Mouse (Mus musculus) testis, adult 2 months (tissue): ENCODE measurements at regions not wholly inside any gene's neighbourhood (a gene's known extent, or its start where the extent isn't known, plus 50 kb on each side); places are given as distances from the start of the nearest gene placed in this dataset.

Experiments used
- H3K27ac ChIP-seq: fragments of 200-500 bp; 2 replicates; pipeline ENCODE4 v1.5.1; 2012; ENCODE audit warnings: low read depth, low read length; ENCODE audit not compliant: control insufficient read depth, insufficient read depth
- H3K27me3 ChIP-seq: fragments of 200-500 bp; 2 replicates; pipeline ENCODE4 v1.6.1; 2012; ENCODE audit warnings: mild to moderate bottlenecking, low read length, moderate library complexity; ENCODE audit not compliant: control insufficient read depth, insufficient read depth
- H3K36me3 ChIP-seq: fragments of 200-500 bp; 2 replicates; pipeline ENCODE4 v1.6.1; 2012; ENCODE audit warnings: mild to moderate bottlenecking, low read length; ENCODE audit not compliant: control insufficient read depth, insufficient read depth
- H3K4me1 ChIP-seq: fragments of 200-500 bp; 2 replicates; pipeline ENCODE4 v1.6.1; 2012; ENCODE audit warnings: low read length; ENCODE audit not compliant: control insufficient read depth, insufficient read depth
- H3K4me3 ChIP-seq: fragments of 200-500 bp; 2 replicates; pipeline ENCODE4 v1.5.1; 2012; ENCODE audit warnings: low read depth, mild to moderate bottlenecking, low read length, moderate library complexity, mixed read lengths; ENCODE audit not compliant: control insufficient read depth
- CTCF ChIP-seq: fragments of 200-500 bp; IDR thresholded peaks from 2 replicates; pipeline ENCODE4 v1.5.1; 2012; ENCODE audit warnings: low read depth, mild to moderate bottlenecking, inconsistent platforms, low read length, moderate library complexity; ENCODE audit not compliant: control insufficient read depth, insufficient read depth, insufficient replicate concordance
- POLR2A ChIP-seq: fragments of 200-500 bp; IDR thresholded peaks from 2 replicates; pipeline ENCODE4 v1.6.1; 2012; ENCODE audit warnings: low read depth, mild to moderate bottlenecking, inconsistent platforms, low read length, moderate library complexity; ENCODE audit not compliant: control insufficient read depth

GRCm38 (mm10) chr15:64471597-64471996, 345.9 kb upstream of the Gm21798 start:
- Histone ChIP-seq H3K27me3 (no peaks in the 10 kb centered on the region), H3K36me3 (no peaks in the 10 kb centered on the region), H3K4me1 (no peaks in the 10 kb centered on the region), H3K4me3 (no peak overlapping the region), H3K27ac (no peak overlapping the region)
- no peak for TF ChIP-seq CTCF
- no peak for TF ChIP-seq POLR2A

GRCm38 (mm10) chr15:64474236-64474635, 343.3 kb upstream of the Gm21798 start:
- no peaks in the 10 kb centered on the region for H3K36me3 ChIP-seq
- H3K27me3 ChIP-seq = no peaks in the 10 kb centered on the region
- H3K4me3 ChIP-seq = no peak overlapping the region
- TF ChIP-seq POLR2A (no peak), CTCF (no peak)
- H3K4me1 ChIP-seq = no peaks in the 10 kb centered on the region
- H3K27ac ChIP-seq = no peak overlapping the region

GRCm38 (mm10) chr15:64477131-64477530, 340.4 kb upstream of the Gm21798 start:
- TF ChIP-seq CTCF (no peak), POLR2A (no peak)
- Histone ChIP-seq H3K27me3 (no peaks in the 10 kb centered on the region), H3K27ac (no peak overlapping the region), H3K36me3 (no peaks in the 10 kb centered on the region), H3K4me1 (no peaks in the 10 kb centered on the region), H3K4me3 (no peak overlapping the region)

GRCm38 (mm10) chr15:64480625-64481024, 336.9 kb upstream of the Gm21798 start:
- TF ChIP-seq CTCF (no peak), POLR2A (no peak)
- no peaks in the 10 kb centered on the region for H3K27me3 ChIP-seq
- H3K27ac ChIP-seq = no peak overlapping the region
- no peaks in the 10 kb centered on the region for H3K36me3 ChIP-seq
- H3K4me3 ChIP-seq = no peak overlapping the region
- no peaks in the 10 kb centered on the region for H3K4me1 ChIP-seq

- Histone ChIP-seq H3K36me3 (no peaks in the 10 kb centered on the region), H3K27me3 (no peaks in the 10 kb centered on the region), H3K27ac (no peak overlapping the region), H3K4me3 (no peak overlapping the region), H3K4me1 (no peaks in the 10 kb centered on the region)
- TF ChIP-seq POLR2A (no peak), CTCF (no peak)
Measured at GRCm38 (mm10) chr15:64481226-64481625, 336.3 kb upstream of the Gm21798 start.

GRCm38 (mm10) chr15:64482960-64483359, 334.5 kb upstream of the Gm21798 start:
- Histone ChIP-seq H3K4me3 (no peak overlapping the region), H3K27ac (no peak overlapping the region), H3K36me3 (no peaks in the 10 kb centered on the region), H3K4me1 (no peaks in the 10 kb centered on the region), H3K27me3 (no peaks in the 10 kb centered on the region)
- TF ChIP-seq CTCF (no peak), POLR2A (no peak)

- Histone ChIP-seq H3K36me3 (no peaks in the 10 kb centered on the region), H3K27ac (no peak overlapping the region), H3K27me3 (no peaks in the 10 kb centered on the region), H3K4me1 (no peaks in the 10 kb centered on the region), H3K4me3 (no peak overlapping the region)
- TF ChIP-seq CTCF = no peak
- TF ChIP-seq POLR2A = no peak
Measured at GRCm38 (mm10) chr15:64487801-64488200, 329.7 kb upstream of the Gm21798 start.

- Histone ChIP-seq H3K4me1 (no peaks in the 10 kb centered on the region), H3K27me3 (no peaks in the 10 kb centered on the region), H3K36me3 (no peaks in the 10 kb centered on the region), H3K27ac (no peak overlapping the region), H3K4me3 (no peak overlapping the region)
- TF ChIP-seq POLR2A (no peak), CTCF (no peak)
Measured at GRCm38 (mm10) chr15:64500783-64501182, 316.7 kb upstream of the Gm21798 start.
